Mouse (Mus musculus): ENCODE data around the gene Bves. TPM values are rescaled to one million over a fixed set of nuclear protein-coding genes. Genes with fewer than 3 reads are reported as not detected.

Gene Bves
- polyA plus RNA-seq, 1 experiment: 0.34 TPM

GRCm38 (mm10) chr10:45298503-45298902 lies 37.1 kb upstream of the Bves start:
- no peaks in the 10 kb centered on the region for H3K4me1 ChIP-seq (ENCODE audit: control insufficient read depth, insufficient read depth, low read length)
- no peaks in the 10 kb centered on the region for H3K36me3 ChIP-seq (ENCODE audit: control insufficient read depth, insufficient read depth, low read length)
- WGBS: 56% methylated on average over 6 of the region's 6 CpGs
- H3K27me3 ChIP-seq (replicated peaks; ENCODE audit: control insufficient read depth, insufficient read depth, low read length): no peaks in the 10 kb centered on the region
- H3K27ac ChIP-seq (ENCODE audit: insufficient read depth, low read depth, low read length): no peak overlapping the region
- no peak for DNase-seq
- TF ChIP-seq POLR2A (IDR thresholded peaks at IDR 0.05; ENCODE audit: low read depth, low read length) (no peak), CTCF (conservative IDR thresholded peaks at IDR 0.05; ENCODE audit: insufficient read depth, insufficient read length, low read depth, low read length) (no peak)
- no peak overlapping the region for H3K4me3 ChIP-seq (ENCODE audit: insufficient read depth, low read depth, low read length)

GRCm38 (mm10) chr10:45299509-45299908 lies 36.1 kb upstream of the Bves start:
- Histone ChIP-seq H3K4me3 (ENCODE audit: insufficient read depth, low read depth, low read length) (no peak overlapping the region), H3K27me3 (replicated peaks; ENCODE audit: control insufficient read depth, insufficient read depth, low read length) (no peaks in the 10 kb centered on the region), H3K36me3 (ENCODE audit: control insufficient read depth, insufficient read depth, low read length) (no peaks in the 10 kb centered on the region), H3K27ac (ENCODE audit: insufficient read depth, low read depth, low read length) (no peak overlapping the region), H3K4me1 (ENCODE audit: control insufficient read depth, insufficient read depth, low read length) (no peaks in the 10 kb centered on the region)
- WGBS: 65% methylated on average over 4 of the region's 4 CpGs
- TF ChIP-seq POLR2A (IDR thresholded peaks at IDR 0.05; ENCODE audit: low read depth, low read length) (no peak), CTCF (conservative IDR thresholded peaks at IDR 0.05; ENCODE audit: insufficient read depth, insufficient read length, low read depth, low read length) (no peak)
- DNase-seq: no peak

GRCm38 (mm10) chr10:45303315-45304036 lies 32.1 kb upstream of the Bves start:
- no peaks in the 10 kb centered on the region; the same call in 1 of the 2 replicates for H3K4me1 ChIP-seq (ENCODE audit: control insufficient read depth, insufficient read depth, low read length)
- TF ChIP-seq POLR2A (IDR thresholded peaks at IDR 0.05; ENCODE audit: low read depth, low read length): no peak
- TF ChIP-seq CTCF (conservative IDR thresholded peaks at IDR 0.05; ENCODE audit: insufficient read depth, insufficient read length, low read depth, low read length): no peak
- no peaks in the 10 kb centered on the region; the same call in 1 of the 2 replicates for H3K27me3 ChIP-seq (replicated peaks; ENCODE audit: control insufficient read depth, insufficient read depth, low read length)
- no peak overlapping the region for H3K4me3 ChIP-seq (ENCODE audit: insufficient read depth, low read depth, low read length)
- 32% methylated on average over 14 of the region's 14 CpGs for WGBS
- no peak overlapping the region for H3K27ac ChIP-seq (ENCODE audit: insufficient read depth, low read depth, low read length)
- DNase-seq: no peak
- H3K36me3 ChIP-seq (ENCODE audit: control insufficient read depth, insufficient read depth, low read length): no peaks in the 10 kb centered on the region

- TF ChIP-seq CTCF (conservative IDR thresholded peaks at IDR 0.05; ENCODE audit: insufficient read depth, insufficient read length, low read depth, low read length) (no peak), POLR2A (IDR thresholded peaks at IDR 0.05; ENCODE audit: low read depth, low read length) (no peak)
- WGBS: 88% methylated on average over 5 of the region's 5 CpGs
- Histone ChIP-seq H3K4me3 (ENCODE audit: insufficient read depth, low read depth, low read length) (no peak overlapping the region), H3K27ac (ENCODE audit: insufficient read depth, low read depth, low read length) (no peak overlapping the region), H3K36me3 (ENCODE audit: control insufficient read depth, insufficient read depth, low read length) (no peaks in the 10 kb centered on the region), H3K27me3 (replicated peaks; ENCODE audit: control insufficient read depth, insufficient read depth, low read length) (no peaks in the 10 kb centered on the region; the same call in 1 of the 2 replicates), H3K4me1 (ENCODE audit: control insufficient read depth, insufficient read depth, low read length) (no peaks in the 10 kb centered on the region; the same call in 1 of the 2 replicates)
- DNase-seq: no peak
These were observed 30.4 kb upstream of the Bves start for GRCm38 (mm10) chr10:45305173-45305572.

- no peak for TF ChIP-seq CTCF (conservative IDR thresholded peaks at IDR 0.05; ENCODE audit: insufficient read depth, insufficient read length, low read depth, low read length)
- no peak for TF ChIP-seq POLR2A (IDR thresholded peaks at IDR 0.05; ENCODE audit: low read depth, low read length)
- WGBS: 80% methylated on average over 5 of the region's 5 CpGs
- no peaks in the 10 kb centered on the region; the same call in 1 of the 2 replicates for H3K27me3 ChIP-seq (replicated peaks; ENCODE audit: control insufficient read depth, insufficient read depth, low read length)
- no peak overlapping the region for H3K4me3 ChIP-seq (ENCODE audit: insufficient read depth, low read depth, low read length)
- DNase-seq: no peak
- H3K27ac ChIP-seq (ENCODE audit: insufficient read depth, low read depth, low read length): no peak overlapping the region
- H3K36me3 ChIP-seq (ENCODE audit: control insufficient read depth, insufficient read depth, low read length): no peaks in the 10 kb centered on the region
- H3K4me1 ChIP-seq (ENCODE audit: control insufficient read depth, insufficient read depth, low read length): no peaks in the 10 kb centered on the region; the same call in 1 of the 2 replicates
These were observed 24.4 kb upstream of the Bves start for GRCm38 (mm10) chr10:45311129-45311528.

- WGBS: 66% methylated on average over 7 of the region's 7 CpGs
- no peaks in the 10 kb centered on the region for H3K27me3 ChIP-seq (replicated peaks; ENCODE audit: control insufficient read depth, insufficient read depth, low read length)
- TF ChIP-seq POLR2A (IDR thresholded peaks at IDR 0.05; ENCODE audit: low read depth, low read length): no peak
- TF ChIP-seq CTCF (conservative IDR thresholded peaks at IDR 0.05; ENCODE audit: insufficient read depth, insufficient read length, low read depth, low read length): no peak
- H3K4me1 ChIP-seq (ENCODE audit: control insufficient read depth, insufficient read depth, low read length): no peaks in the 10 kb centered on the region; the same call in 1 of the 2 replicates
- H3K27ac ChIP-seq (ENCODE audit: insufficient read depth, low read depth, low read length): no peak overlapping the region
- H3K36me3 ChIP-seq (ENCODE audit: control insufficient read depth, insufficient read depth, low read length): no peaks in the 10 kb centered on the region
- no peak for DNase-seq
- H3K4me3 ChIP-seq (ENCODE audit: insufficient read depth, low read depth, low read length): no peak overlapping the region
These were observed 23.9 kb upstream of the Bves start for GRCm38 (mm10) chr10:45311624-45312023.

- H3K4me3 ChIP-seq (ENCODE audit: insufficient read depth, low read depth, low read length): no peak overlapping the region
- no peak overlapping the region for H3K27ac ChIP-seq (ENCODE audit: insufficient read depth, low read depth, low read length)
- 88% methylated on average over 16 of the region's 16 CpGs for WGBS
- no peaks in the 10 kb centered on the region for H3K4me1 ChIP-seq (ENCODE audit: control insufficient read depth, insufficient read depth, low read length)
- H3K36me3 ChIP-seq (ENCODE audit: control insufficient read depth, insufficient read depth, low read length): no peaks in the 10 kb centered on the region
- no peaks in the 10 kb centered on the region for H3K27me3 ChIP-seq (replicated peaks; ENCODE audit: control insufficient read depth, insufficient read depth, low read length)
- TF ChIP-seq POLR2A (IDR thresholded peaks at IDR 0.05; ENCODE audit: low read depth, low read length) (no peak), CTCF (conservative IDR thresholded peaks at IDR 0.05; ENCODE audit: insufficient read depth, insufficient read length, low read depth, low read length) (no peak)
- DNase-seq: no peak
These were observed 20.7 kb upstream of the Bves start for GRCm38 (mm10) chr10:45314865-45315264.

All from kidney, adult 2 months (tissue).